Mouse (Mus musculus) right cerebral cortex, postnatal 10 days (tissue): Measurements from ENCODE around the gene Scgb2b11.
"Not testable (repeated sequence)": the region's sequence is repeated elsewhere in the genome, so short reads cannot be mapped to it uniquely, and the experiment has no call there.

Experiments used
- DNase-seq, 2 experiments: peaks; one replicate each; pipeline ENCODE4 v3.0.0; 2021; ENCODE audit warnings: low spot score in 2 of 2

Scgb2b11 gene

GRCm38 (mm10) chr7:32211045-32211444 lies at the start of gene Scgb2b11:
Gene Scgb2b11, minus strand, starts transcription at chr7:32211145.
- DNase-seq = not testable (repeated sequence)

GRCm38 (mm10) chr7:32222540-32222939 lies 11.6 kb upstream of the Scgb2b11 start, which contains the start of gene Scgb1b11:
Gene Scgb1b11, plus strand, starts transcription at chr7:32222840.
- DNase-seq = not testable (repeated sequence)
